Mouse (Mus musculus) urinary bladder, postnatal 4 days (tissue): ENCODE results near the gene Uggt1.

Experiments used
- DNase-seq, 2 experiments: peaks; one replicate each; pipeline ENCODE4 v3.0.0; 2021 to 2022; ENCODE audit warnings: low spot score in 2 of 2

Uggt1 gene

DNA sequence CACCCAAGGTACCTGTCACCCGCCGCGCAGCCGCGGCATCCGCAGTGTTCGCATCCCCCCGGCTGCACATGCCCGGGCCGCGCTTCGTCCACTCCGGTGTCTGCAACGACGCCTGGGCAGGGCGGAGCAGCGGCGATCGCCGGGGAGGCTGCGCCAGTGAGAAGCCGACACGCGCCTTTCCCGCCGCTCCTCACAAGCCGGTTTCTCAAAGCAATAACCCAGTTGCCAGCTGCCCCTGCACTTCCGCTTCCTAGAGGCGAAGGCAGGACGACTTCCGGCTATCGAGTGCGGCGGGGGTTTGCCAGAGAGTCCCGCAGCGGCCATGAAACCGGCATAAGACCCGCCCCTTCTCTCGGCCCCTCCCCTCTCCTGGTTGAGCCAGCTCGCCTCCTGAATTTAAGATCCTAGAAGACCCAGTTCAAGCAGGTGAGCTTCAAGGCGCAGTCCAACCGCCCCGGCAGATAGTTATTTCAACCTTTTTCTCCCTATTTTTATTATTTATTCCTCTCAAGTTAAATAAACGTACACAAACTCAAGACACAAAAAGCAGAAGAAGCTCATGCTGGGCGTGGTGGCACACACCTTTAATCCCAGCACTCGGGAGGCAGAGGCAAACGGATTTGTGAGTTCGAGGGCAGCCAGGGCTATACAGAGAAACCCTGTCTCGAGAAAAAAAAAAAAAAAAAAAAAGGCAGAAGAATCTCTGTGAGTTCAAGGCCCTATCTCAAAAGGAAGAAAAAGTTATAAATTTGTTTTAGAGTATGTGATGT is at the start of gene Uggt1:
Gene Uggt1 (minus strand): TSS at position 663 of the 770 bp plus-strand sequence.
- DNase-seq, result peak; percentile 88 to 91

DNA sequence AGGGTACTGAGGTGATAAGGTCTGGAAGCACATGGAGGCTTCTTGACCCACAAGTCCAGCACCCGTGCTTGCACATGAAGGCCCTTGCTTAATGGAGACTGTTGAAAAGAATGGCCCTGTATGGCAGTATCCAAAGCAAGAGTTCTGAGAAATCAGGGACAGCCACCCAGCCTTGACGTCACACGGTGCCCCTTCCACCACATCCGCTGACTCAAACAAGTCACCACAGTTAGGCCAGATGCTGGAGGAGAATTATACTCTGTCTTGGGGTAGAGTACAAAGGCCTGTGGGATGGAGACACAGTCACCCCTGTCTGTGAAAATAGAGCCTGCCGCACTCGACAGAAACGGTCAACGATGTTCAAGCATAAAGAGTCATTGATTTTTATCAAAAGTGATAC is 49.0 kb upstream of the Uggt1 start:
- no peak for DNase-seq

DNA sequence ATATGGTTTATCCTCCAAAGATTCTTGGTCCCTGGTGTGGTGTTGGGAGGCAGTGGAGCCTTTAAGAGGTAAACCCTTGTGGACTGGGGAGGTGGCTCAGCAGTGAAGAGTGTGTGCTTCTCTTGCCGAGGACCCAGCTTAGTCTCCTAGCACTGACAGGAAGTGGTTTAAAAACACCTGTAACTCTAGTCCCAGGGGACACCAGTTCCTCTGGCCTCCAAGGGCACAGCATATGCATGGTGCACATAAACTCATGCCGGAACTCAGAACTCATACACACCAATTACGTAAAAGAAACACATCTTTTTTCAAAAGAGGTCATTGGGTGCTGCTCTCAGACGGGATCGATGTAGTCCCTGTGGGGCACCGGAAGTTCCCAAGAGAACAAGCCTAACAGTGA is 37.3 kb upstream of the Uggt1 start:
- no peak for DNase-seq

DNA sequence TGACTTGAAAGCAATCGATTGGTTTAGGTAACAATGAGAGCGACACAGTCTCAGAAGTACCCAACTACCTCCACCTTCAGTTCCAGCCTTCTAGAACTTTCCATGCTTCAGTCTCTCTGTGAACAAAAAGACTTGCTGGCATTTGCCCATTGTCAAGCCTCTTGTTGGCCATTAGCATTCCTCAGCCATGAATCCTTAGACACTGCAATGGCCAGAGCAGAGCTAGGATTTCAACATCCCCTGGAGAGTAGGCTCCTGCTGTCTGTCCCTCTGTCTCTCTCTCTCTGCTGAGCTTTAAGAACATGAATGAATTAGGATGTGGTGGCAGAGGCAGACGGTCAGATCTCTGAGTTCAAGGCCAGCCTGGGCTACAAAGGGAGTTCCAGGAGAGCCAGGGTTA is 36.4 kb upstream of the Uggt1 start:
- DNase-seq, result no peak

DNA sequence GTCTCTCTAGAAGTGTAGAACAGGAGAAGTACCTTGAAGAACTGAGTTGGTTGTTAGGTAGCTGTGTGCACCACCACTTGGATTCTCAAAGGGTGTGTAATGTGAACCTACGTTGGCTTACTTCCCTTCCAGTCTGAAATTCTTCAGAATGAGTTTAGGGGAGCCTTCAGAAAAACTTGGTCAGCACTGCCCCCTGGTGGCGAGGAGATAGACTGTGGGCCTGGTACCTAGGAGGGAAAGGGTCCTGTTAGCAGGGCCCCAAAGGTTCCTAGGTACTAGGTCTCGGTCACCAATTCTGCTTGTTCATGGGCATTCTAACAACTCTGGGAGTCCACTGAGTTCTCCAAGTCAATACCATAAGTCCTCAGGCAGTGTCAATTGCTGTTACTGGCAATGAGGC is 34.7 kb upstream of the Uggt1 start:
- peak; percentile 58 to 87 for DNase-seq

DNA sequence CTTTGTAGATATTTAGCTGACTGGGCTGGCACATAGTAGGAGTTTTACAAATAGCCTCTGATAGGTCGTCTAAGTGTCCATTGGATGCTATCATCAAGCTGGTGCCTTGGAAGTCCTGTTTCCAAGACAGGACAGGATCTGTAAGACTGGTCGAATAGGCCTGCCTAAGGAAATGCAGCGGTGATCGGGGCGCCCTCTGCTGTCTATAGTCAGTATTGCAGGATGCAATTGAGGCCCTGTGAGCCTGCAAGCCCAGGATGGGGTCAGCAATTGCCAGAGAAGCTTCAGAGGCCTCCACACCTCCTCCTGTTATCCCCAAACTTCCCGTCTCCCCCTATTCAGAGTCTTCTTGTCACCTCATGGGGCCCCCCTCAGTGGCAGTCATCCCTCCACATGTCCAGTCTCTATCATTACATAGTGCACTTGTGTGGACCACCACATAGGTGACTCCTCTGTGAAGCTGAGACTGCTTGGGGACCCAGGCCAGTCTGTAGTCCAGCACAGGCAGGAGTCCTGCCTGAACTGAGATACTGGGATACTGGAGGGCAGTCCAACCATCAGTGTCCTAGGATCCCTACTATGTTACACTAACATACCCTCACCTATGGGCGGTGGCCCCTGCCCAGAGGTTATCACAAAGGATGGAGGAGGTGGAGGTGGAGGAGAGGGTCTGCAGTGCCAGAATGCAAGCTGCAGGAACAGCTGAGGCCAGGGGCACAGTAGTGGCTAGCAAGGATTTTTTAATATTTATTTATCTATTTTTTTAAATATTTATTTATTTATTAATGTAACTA is 32.9 kb upstream of the Uggt1 start:
- peak; percentile 63 to 80 for DNase-seq

DNA sequence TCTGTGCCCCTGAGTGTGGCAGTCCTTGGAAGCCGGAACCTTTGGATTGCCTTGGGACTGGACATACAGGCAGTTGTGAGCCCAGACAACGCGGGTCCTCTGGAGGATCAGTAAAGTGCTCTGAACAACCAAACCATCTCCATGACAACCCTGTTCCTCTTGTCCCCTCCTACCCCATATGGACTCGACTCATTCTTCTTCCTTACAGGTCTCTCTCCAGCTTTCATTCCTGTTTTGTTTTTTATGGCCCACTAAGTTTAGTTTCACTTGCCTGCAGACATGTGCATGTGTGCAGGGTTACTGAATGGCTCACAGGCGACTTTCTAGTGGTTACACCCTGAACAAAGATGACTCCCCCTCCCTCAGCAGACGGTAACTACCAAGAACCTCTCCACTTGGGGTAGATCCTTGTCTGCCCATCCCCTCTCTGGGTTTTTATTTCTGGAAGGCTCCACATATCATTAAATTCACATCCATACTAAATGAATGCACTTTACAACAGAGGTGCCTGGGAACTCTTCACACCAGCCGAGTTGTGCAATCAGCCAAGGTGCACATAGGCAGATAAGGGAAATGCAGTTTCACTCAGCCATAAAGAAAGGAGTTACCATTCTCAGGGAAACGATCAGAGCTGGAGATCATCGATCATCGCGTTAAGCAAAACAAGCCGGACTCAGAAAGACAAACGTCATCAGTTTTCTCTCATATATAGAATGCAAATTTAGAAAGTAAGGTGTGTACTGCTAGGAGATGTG is 31.3 kb upstream of the Uggt1 start:
- DNase-seq, result no peak

DNA sequence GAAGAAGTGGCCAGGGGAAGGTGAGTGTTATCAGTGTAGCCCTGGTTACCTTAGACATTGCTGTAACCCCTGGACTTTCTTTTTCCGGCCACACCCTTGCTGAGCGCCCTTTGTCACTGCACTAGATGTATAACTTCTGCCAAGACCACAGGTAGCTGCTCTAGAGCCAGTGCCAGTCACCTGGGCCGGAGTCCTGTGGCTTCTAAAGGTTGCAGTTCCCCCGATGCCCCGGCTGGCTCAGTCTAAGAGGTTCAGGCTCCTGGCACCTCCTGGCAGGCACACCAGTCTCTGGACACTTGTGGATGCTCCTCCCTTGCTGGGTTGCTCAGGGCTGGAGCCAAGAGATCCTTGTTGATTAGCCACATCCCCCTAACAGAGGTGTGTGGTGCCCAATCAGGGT is 29.9 kb upstream of the Uggt1 start, which contains the start of gene Neurl3:
Gene Neurl3 (minus strand): TSS at position 225 of the 400 bp plus-strand sequence.
- no peak for DNase-seq

DNA sequence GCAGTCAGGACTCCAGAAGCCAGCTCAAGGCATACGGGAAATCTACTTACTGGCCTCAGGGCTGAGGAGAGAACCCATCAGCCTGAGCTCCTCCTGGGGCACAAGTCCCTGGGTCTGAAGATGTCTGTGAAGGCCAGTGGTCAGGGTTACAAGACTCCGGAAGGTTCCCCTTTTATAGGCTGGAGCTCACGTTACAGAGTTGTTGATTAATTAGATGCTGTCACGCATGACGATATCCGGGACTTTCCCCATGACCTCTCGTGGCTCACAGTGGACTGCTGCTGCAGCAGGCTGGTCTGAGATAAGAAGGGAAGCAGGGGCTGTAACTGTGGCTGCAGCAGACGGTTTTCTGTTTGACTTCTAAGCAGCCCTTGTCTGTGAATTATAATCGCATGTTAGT is 28.8 kb upstream of the Uggt1 start:
- DNase-seq, result no peak

DNA sequence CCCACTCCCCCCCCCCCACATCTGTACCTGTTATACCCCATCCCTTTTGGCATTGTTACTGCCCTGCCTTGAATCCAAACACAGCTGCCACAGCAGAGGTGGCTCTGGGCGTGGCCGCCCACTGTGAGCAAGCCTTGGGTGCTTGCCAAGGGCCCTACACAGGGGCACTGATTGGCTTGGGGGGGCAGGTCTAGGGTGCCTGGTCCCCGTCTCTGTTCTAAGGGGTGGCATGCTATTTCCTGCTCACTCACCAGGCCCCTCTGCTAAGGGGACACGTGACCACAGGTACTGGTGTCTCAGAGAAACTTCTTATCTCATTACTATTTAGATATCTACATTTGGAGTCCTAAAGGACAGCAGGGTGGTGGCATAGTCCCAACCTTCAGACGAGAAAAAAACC is 28.0 kb upstream of the Uggt1 start:
- DNase-seq, result no peak

DNA sequence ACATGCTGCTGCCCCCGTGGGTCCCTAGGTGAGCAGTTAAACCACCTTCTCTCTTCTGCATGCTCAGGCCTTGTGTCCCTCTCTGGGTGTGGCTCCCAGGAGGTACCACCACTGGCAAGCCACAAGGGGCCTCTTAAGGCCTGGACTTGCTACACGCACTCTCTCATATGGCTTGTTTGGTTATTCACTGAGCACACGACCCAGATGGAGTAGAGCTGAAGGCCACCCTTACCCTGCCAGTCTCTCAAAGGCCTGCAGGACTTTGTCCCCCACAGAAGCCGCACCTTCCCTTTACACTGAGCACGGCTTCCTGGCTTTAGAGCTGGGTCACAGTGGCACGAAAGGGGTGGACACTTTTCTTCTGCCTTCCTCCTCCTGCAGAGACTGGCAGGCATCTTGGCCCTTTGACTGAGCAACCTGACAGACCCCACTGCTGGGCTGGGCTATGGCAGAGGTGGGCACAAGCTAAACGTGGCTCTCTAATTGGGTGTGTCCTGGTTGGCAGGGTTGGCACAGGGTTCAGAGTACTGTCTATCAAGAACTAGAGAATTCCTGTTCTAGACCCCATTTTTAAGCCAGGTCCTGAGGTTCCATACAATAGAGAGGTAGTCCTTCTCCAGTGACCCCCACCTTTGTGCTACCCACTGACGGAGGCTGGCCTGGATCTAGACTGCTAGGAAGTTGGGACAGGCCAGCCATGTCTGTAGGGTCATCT is 27.2 kb upstream of the Uggt1 start:
- DNase-seq, result no peak

DNA sequence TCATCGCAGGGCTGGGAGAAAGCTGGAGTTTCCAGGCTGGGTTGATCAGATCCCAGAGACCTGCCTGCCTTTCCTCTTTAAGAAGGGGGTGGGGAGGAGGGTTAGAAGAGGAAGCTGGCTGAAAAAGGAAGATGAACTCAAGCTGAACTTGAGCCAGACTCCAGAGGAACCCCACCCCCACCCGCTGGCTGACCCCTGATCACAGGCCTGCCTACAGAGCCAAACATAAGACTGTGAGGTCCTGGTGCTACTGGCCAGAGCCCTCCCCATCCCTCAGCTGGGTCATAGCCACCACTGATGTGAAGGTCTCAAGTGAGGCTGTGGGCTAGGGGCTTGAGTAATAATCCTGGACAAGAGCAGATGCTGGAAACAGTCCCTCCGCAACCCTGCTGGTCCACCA is 26.1 kb upstream of the Uggt1 start:
- peak in 1 of 2 experiments; percentile 28 for DNase-seq

DNA sequence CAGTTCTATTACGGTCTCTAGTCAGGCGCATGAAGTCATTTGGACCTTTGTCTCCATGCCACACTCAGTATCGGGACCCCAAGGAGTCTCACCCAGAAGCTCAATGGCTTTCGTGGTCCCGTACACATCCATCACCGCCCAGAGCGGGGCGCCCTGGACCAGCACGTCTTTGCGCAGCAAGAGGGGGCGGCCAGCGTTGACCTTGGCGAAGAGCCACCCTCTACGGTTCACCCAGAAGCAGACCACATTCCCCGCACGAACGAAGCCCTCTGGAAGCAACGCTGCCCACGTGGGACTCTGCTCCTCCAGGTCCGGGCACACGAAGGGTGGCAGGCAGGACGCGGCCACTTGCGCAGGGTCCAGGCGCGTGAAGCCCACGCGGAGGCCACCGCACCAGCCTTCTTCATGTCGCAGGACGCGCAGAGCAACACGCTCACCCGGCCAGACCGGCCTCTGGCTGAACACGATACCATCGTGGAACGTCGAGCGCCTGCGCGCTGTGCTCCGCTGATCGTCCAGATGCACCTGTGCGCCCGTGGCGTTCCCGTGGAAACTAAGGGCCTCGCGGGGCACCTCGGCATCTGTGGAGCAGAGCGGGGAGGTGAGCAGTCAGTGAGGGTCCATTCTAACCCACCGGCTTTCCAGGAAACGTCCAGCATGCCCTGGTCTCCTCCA is 24.7 kb upstream of the Uggt1 start:
- DNase-seq, result no peak

DNA sequence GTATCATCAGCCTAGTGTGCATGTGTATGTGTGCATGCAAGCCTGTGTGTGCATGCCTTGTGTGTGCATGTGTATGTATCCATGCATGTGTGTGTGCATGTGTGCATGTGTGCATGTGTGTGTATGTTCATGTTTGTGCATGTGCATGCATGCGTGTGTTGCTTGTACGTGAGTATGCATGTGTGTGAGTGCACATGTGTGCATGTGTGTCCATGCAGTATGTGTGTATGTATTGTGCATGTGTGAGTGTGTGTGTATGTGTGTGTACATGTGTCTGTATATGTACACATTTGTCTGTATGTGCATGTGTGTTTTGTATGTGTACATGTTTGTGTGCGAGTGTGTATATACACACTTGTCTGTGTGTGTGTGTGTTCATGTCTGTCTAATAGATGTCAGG is 23.1 kb upstream of the Uggt1 start:
- DNase-seq, result no peak

DNA sequence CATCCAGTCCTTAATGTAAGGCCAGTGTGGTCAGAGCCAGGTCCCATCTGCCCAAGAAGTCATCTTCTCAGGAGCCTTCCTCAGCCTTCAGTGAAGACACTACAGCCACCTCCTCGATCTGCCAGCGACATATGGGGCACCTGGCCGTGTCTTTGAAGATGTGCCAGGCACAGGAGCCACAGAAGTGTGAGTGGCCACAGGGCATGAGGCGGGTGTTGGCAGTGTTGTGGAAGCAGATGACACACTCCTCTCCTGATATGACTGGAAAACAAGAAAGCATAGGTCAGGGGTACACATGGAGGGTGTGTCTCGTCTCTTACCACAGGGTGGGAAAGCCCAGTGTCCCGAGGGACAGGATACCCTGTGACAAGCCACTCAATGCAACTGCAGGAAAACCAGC is 21.8 kb upstream of the Uggt1 start:
- no peak for DNase-seq

DNA sequence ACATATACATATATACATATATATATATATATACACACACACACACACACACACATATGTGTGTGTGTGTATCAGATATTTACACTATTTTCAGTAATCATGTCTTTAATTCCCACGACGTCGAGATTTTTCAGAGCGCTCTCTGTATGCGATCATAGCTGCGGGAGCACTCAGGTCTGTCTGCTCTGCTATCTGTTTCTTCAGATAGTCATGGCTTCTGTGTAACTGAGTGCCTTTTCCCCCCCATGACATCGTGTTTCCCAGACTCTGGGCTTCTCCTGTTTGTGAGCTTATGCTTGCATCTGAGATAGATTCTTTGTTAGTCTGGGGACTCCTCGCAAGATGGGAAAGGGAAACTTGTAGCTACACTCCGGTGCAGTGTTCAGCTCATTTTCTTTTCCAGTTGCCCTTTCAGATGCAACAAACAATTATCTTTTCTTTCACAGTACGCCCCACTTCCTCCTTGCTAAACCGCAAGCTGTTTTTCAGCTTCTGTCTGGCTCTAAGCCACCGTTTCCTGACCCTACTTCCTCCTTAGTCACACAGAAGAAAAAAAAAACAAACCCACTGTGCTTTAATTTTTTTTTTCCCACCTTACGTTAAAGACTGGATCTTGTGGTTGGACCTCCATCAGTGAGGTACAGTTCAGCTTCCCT is 19.4 kb upstream of the Uggt1 start:
- DNase-seq, result no peak

DNA sequence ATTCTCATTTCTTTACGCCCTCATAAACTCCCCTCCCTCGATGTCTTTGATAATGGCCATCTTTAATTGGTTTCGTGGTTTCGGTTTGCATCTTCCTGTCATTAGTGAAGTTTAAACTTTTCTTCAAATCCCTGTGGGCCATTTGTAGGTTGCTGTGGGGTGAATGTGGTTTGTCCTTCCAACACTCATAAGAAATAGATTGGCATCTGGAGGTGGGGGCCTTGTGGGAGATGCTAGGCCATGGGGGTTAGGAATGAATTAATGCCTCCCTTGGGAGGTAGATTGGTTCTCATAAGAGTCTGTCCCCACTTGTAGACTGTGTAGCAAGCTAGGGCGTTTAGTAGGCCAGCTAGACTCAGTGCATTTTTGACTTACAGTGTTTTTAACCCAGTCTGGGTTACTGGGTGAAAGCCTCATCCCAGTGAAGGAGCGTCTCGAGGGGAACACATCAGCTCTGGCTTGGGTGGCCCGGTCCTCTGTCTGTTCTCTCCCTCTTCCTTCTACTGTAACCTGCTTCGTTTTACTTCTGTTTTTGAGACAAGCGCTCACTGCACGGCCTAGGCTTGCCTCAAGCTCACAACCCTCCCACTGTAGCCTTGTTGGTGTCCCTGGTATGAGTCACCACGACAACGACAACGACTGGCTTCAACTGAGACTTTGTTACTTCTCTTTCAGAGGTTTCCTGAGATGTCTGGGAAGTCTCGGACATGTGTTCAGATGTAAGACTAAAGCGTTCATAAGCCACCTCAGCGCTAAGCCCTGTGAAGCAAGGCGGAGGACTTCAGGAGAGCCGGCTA is 17.4 kb upstream of the Uggt1 start:
- DNase-seq, result no peak

DNA sequence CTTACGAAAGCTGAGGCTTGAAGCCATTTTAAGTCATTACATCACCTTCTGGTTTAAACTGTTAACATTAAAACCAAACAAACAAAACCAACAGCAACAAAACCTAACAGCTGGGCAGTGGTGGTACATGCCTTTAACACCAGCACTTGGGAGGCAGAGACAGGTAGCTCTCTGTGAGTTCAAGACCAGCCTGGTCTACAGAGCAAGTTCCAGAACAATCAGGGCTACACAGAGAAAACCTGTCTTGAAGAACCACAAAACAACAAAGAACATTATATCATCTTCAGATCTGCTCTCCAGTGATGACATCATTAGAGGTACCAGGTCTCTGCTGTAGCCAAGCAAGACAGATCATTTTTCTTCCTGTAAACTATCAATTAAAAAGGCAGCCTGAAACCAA is 15.9 kb upstream of the Uggt1 start:
- no peak for DNase-seq

DNA sequence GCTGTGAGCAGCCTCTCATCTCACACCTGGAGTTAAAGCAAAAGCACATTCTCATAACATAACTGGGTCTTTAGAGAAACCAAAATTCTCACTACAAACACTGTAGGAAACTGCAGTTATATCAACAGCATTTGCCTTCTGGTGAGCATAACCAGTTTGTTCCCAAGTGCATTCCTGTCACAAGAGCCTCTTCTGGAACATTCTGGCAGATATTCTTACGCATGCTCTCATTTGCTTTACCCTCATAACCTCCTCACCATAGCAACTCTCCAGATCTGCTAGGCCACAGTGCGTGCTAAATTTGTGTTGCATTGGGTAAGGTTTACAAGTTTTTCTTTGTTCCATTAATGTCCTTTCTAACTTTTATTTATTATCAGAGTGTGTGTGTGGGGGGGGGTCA is 14.8 kb upstream of the Uggt1 start:
- DNase-seq, result no peak

DNA sequence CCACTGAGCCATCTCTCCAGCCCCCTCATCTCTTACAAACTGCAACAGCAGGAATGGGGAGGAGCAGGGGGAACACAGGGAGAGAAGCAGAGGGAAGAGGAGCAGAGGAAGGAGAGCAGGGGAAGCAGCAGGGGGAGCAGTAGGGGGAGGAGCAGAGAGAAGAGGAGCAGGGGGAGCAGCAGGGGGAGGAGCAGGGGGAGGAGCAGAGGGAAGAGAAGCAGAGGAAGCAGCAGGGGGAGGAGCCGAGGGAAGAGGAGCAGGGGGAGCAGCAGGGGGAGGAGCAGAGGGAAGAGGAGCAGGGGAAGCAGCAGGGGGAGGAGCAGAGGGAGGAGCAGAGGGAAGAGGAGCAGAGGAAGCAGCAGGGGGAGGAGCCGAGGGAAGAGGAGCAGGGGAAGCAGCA is 14.1 kb upstream of the Uggt1 start:
- DNase-seq, result no peak
